Mouse (Mus musculus): ENCODE measurements around the gene Hnf1a.

Gene Hnf1a

DNA sequence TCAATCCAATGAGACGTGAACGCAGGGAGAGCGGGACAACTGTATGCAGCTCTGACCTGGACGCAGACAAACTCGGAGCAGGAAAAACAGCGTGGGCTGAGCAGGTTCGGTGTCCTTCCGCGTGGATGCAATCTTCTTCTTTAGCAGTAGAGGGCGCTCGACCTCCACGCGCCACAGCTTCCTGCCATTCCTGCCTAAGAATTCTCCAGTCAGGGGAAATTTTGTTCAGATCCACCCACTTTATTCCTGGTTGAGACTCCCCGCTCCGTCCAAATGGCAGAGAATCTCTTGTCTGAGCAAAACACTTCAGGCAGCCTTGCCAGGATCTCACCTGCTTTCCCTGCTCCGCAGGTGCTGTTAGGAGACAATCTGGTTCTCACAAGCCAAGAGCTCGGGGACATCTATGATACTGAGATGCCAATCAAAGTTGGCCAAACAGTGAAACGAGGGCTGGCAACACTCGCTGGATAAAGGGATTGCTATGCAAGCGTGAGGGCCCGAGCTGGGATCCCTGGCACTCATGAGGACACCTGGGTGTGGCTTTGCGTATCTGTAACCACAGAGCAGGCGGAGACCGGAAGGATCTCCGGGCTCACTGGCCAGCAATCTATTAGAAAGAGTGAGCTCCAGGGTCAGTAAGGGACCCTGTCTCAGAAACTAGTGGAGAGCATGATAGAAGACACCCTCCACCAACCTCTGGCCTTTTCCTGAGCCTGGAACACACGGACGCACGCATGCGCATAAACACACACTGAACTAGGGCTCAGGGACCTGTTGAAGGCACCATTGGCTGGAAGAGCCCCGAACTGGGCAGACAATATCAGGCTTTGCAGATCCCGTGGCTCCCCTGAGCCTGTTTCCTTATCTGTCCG lies 8.6 kb upstream of the Hnf1a start:
- peak; percentile 73 for DNase-seq (ENCODE audit: low read depth, low spot score)

DNA sequence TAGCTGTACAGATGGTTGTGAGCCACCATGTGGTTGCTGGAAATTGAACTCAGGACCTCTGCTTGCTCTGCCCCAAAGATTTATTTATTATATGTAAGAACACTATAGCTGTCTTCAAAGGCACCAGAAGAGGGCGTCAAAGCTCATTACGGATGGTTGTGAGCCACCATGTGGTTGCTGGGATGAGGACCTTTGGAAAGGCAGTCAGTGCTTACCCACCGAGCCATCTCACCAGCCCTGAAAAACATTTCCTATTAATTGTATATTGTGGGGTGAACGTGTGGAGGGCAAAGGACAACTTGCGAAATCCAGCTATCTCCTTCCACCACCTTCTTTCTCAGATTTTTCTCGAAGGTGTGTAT lies 8.0 kb upstream of the Hnf1a start:
- DNase-seq (ENCODE audit: low read depth, low spot score): peak; percentile 45

- no peak for DNase-seq (ENCODE audit: low read depth, low spot score)
Measured at GRCm38 (mm10) chr5:114978473-114978872, 7.6 kb upstream of the Hnf1a start.

GRCm38 (mm10) chr5:114976935-114977334 lies 6.0 kb upstream of the Hnf1a start:
- no peak for DNase-seq (ENCODE audit: low read depth, low spot score)

GRCm38 (mm10) chr5:114973131-114973530 lies 2.2 kb upstream of the Hnf1a start:
- no peak for DNase-seq (ENCODE audit: low read depth, low spot score)

GRCm38 (mm10) chr5:114972201-114972600 lies 1.3 kb upstream of the Hnf1a start:
- no peak for DNase-seq (ENCODE audit: low read depth, low spot score)

DNA sequence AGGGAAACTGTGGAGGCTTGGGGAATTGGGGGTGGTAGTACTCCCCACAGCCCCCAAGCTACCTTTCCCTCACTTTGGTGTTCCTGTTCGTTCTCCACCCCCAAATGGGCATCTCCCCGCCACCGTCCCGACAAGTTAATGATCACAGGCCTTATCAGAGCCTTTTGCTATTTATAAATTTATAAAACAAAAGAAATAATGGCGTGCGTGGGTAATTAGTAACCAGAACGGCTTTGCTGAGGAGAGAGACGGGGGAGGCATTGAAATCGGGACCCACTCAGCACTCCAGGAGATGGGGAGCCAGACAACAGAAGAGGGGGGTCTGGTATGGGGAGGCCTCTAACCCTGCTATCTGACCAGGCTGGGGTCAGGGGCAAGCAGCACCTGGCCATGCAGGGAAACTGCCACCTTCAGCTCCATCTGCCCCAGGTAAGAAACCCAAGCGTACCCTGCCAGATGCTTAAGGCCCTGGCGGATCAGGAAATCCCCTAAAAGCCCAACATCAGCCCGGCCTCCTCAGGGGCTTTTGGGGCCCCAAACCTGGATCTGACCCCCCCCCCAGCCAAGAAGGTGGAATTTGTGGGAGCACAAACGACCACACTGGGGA lies 1.2 kb downstream of the Hnf1a start:
- no peak for DNase-seq (ENCODE audit: low read depth, low spot score)

DNA sequence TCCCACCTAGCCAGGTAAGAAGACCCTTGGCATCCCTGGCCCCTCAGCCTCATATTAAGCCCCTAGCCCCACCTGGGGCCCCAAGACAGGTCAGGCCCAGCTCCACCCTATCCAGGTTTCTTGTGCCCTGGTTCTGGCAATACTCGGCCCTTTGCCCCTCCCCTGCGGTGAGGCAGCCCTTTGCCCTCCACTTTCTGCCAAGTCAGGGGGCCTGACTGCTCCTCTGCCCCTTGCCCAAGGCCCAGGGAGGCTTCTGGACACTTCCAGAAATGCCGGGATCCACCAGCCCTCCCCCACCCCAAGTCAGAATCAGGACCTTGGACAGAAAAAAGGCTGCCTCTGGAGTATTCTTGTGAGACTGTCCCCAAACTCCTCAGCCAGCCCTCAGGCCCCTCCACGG lies 1.8 kb downstream of the Hnf1a start:
- no peak for DNase-seq (ENCODE audit: low read depth, low spot score)

GRCm38 (mm10) chr5:114968651-114969050 lies 2.2 kb downstream of the Hnf1a start:
- DNase-seq (ENCODE audit: low read depth, low spot score): no peak

- DNase-seq (ENCODE audit: low read depth, low spot score): no peak
Measured at GRCm38 (mm10) chr5:114967523-114968268, 3.2 kb downstream of the Hnf1a start.

GRCm38 (mm10) chr5:114964967-114965898 lies 5.7 kb downstream of the Hnf1a start:
- DNase-seq (ENCODE audit: low read depth, low spot score): no peak

- no peak for DNase-seq (ENCODE audit: low read depth, low spot score)
Measured at GRCm38 (mm10) chr5:114964315-114964966, 6.5 kb downstream of the Hnf1a start.

DNA sequence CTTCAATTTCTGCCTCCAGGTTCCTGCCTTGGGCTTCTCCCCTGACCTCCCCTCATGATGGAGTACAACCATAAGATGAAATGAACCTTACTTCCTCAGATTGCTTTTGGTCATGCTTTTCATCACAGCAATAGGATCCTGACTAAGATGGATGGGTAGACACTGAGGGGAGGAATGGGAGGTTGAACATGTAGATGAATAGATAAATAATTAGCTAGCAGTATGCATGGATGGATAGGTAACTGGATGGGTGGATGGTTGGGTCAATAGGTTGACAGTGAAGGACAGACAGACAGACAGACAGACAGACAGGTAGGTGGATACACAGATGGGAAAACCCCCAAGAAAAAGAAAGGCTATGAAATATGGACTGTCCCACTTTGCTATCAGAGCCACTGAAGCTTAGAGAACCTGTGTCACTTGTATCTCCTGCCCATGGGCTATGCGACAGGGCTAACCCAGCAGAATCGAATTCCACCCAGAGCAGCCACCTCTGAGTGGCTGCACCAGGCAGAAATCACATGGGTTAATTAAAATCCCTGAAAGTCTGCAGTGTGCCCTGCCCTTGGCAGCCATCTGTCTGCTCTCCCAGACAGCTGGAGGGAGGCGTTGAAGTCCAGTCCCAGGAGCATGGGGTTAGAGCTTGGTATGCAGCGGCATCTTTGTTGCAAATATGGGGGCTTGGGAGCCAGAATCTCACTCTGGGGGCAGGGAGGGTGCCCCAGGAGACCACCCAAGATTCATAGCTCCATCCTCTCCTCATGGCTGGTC lies 9.1 kb downstream of the Hnf1a start:
- DNase-seq (ENCODE audit: low read depth, low spot score): no peak

- DNase-seq (ENCODE audit: low read depth, low spot score): no peak
Measured at GRCm38 (mm10) chr5:114958069-114958468, 12.8 kb downstream of the Hnf1a start.

GRCm38 (mm10) chr5:114953326-114953725 lies 17.6 kb downstream of the Hnf1a start:
- DNase-seq (ENCODE audit: low read depth, low spot score): no peak

DNA sequence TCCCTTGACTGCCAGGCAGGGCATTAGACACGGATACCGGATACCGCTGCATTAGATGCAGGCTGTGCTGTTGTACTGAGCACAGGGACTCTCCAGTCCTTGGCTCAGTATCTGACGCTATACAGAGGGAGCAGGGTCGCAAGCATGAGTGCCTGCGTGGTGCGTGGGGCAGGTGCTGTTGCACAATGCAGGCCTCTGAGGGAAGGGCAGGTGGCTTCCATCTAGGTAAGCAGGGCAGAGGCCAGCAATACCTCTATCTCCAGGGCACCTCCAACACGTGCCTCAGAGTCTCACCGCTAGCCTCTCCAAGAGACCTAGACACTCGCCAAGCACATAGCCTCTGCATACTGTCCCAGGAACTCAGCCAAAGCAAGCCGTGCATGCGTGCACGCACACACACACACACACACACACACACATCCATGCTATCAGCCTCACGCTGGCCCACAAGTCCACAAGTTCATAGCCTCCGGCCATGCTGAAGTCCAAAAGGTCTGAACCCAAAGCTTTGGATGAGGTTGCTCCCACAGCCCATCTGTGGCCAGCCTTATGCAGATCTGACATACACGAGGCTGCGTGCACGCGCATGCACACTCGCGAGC lies 19.5 kb downstream of the Hnf1a start:
- no peak for DNase-seq (ENCODE audit: low read depth, low spot score)

GRCm38 (mm10) chr5:114950669-114951068 lies 20.2 kb downstream of the Hnf1a start:
- DNase-seq (ENCODE audit: low read depth, low spot score): no peak

DNA sequence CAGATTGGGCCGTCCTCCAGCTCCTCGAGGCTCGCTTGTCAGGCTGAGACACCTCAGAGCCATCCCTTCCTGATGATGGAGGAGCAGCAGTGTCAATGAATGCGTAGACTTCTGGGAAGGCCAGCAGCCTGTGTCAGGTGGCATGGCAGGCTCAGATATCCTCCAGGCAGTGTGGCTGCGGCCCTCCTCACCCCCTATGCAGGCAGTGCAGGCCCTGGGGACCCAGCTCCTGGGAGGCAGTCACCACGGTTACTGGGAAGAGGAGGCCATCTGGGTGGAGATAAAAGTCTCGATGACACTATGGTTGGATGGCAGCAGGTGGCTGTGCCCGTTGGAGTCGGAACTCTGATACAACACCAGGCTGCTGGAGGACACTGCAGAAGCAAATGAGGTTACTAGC lies 21.1 kb downstream of the Hnf1a start:
- DNase-seq (ENCODE audit: low read depth, low spot score): no peak

GRCm38 (mm10) chr5:114949316-114949715 lies 21.6 kb downstream of the Hnf1a start:
- no peak for DNase-seq (ENCODE audit: low read depth, low spot score)

GRCm38 (mm10) chr5:114948891-114949290 lies 22.0 kb downstream of the Hnf1a start:
- no peak for DNase-seq (ENCODE audit: low read depth, low spot score)

Data from c-Kit-negative CD71-positive TER-119-positive erythroid progenitor cells, embryonic 14.5 days (primary cell).